Mouse (Mus musculus) left cerebral cortex, adult 11 months (tissue): Measurements from ENCODE around the gene Cdipt.

Experiments
- DNase-seq: peaks from one replicate; pipeline ENCODE4 v3.0.0; 2022; ENCODE audit warnings: low spot score

Cdipt gene

GRCm38 (mm10) chr7:126975950-126976866 lies 494 bp downstream of the Cdipt start, which contains the start of gene Cdiptos:
Gene Cdiptos (minus strand): TSS chr7:126976098.
- peak; percentile 93 for DNase-seq

GRCm38 (mm10) chr7:126976878-126977459 lies 1.3 kb downstream of the Cdipt start:
- DNase-seq, result no peak

GRCm38 (mm10) chr7:126978841-126979240 lies 3.1 kb downstream of the Cdipt start:
- DNase-seq, result no peak

GRCm38 (mm10) chr7:126981601-126982000 lies 5.9 kb downstream of the Cdipt start:
- no peak for DNase-seq

GRCm38 (mm10) chr7:126982054-126982453 lies 6.3 kb downstream of the Cdipt start:
- no peak for DNase-seq

GRCm38 (mm10) chr7:126983113-126983512 lies 7.4 kb downstream of the Cdipt start:
- no peak for DNase-seq

- no peak for DNase-seq
Observed at GRCm38 (mm10) chr7:126984667-126985444, 9.1 kb downstream of the Cdipt start.

GRCm38 (mm10) chr7:126986319-126986718 lies 10.6 kb downstream of the Cdipt start:
- no peak for DNase-seq

GRCm38 (mm10) chr7:126988816-126989215 lies 13.1 kb downstream of the Cdipt start:
- no peak for DNase-seq

- DNase-seq, result no peak
Observed at GRCm38 (mm10) chr7:126996449-126996848, 20.7 kb downstream of the Cdipt start.

GRCm38 (mm10) chr7:126999568-126999967 lies 23.9 kb downstream of the Cdipt start:
- no peak for DNase-seq

- DNase-seq, result no peak
Observed at GRCm38 (mm10) chr7:127003620-127004019, 27.9 kb downstream of the Cdipt start.

- no peak for DNase-seq
Observed at GRCm38 (mm10) chr7:127004122-127004875, 28.6 kb downstream of the Cdipt start.

GRCm38 (mm10) chr7:127007313-127008024 lies 31.8 kb downstream of the Cdipt start:
- DNase-seq, result no peak

GRCm38 (mm10) chr7:127008239-127009019 lies 32.7 kb downstream of the Cdipt start:
- peak; percentile 75 for DNase-seq

GRCm38 (mm10) chr7:127009307-127010085 lies 33.8 kb downstream of the Cdipt start:
- no peak for DNase-seq

- DNase-seq, result no peak
Observed at GRCm38 (mm10) chr7:127011051-127011450, 35.3 kb downstream of the Cdipt start.

- no peak for DNase-seq
Observed at GRCm38 (mm10) chr7:127011717-127012116, 36.0 kb downstream of the Cdipt start.

- DNase-seq, result no peak
Observed at GRCm38 (mm10) chr7:127012374-127012773, 36.7 kb downstream of the Cdipt start.
